Mouse (Mus musculus) forebrain, embryonic 13.5 days (tissue): ENCODE results near the gene Lnx2. TPM values are rescaled to one million over a fixed set of nuclear protein-coding genes. Genes with fewer than 3 reads are reported as not detected.

Source experiments
- ATAC-seq: fragments of 200-750 bp; cut with Nextera tagmentation; 2 replicates; pipeline ENCODE4 v1.8.0; 2017
- H3K27ac ChIP-seq: fragments of 300-500 bp; sonication (generic); 2 replicates; pipeline ENCODE4 v1.5.1; 2015; ENCODE audit warnings: inconsistent platforms, mild to moderate bottlenecking, moderate library complexity
- H3K27me3 ChIP-seq: fragments of 300-500 bp; sonication (generic); 2 replicates; pipeline ENCODE4 v1.6.1; 2015; ENCODE audit warnings: mild to moderate bottlenecking, inconsistent platforms
- H3K36me3 ChIP-seq: fragments of 300-500 bp; sonication (generic); 2 replicates; pipeline ENCODE4 v1.6.1; 2015; ENCODE audit warnings: mild to moderate bottlenecking, inconsistent platforms; ENCODE audit not compliant: poor library complexity, severe bottlenecking
- H3K4me1 ChIP-seq: fragments of 300-500 bp; sonication (generic); 2 replicates; pipeline ENCODE4 v1.6.1; 2015; ENCODE audit warnings: inconsistent platforms
- H3K4me2 ChIP-seq: fragments of 300-500 bp; sonication (generic); 2 replicates; pipeline ENCODE4 v1.6.1; 2015; ENCODE audit warnings: inconsistent platforms, mild to moderate bottlenecking, moderate library complexity
- H3K4me3 ChIP-seq: fragments of 300-500 bp; sonication (generic); 2 replicates; pipeline ENCODE4 v1.5.1; 2015; ENCODE audit warnings: mild to moderate bottlenecking, inconsistent platforms
- H3K9ac ChIP-seq: fragments of 300-500 bp; sonication (generic); 2 replicates; pipeline ENCODE4 v1.6.1; 2015; ENCODE audit warnings: mild to moderate bottlenecking, inconsistent platforms
- H3K9me3 ChIP-seq: fragments of 300-500 bp; sonication (generic); replicated peaks from 2 replicates; pipeline ENCODE4 v1.6.1; 2016; ENCODE audit warnings: inconsistent platforms
- WGBS: fragments of 180-500 bp; shearing (Covaris S2); methylation state at CpG from one replicate; pipeline ENCODE4 v1.1.7; 2015; 5-methylcytosine and 5-hydroxymethylcytosine counted together
- polyA plus RNA-seq: library from polyadenylated mRNA; unstranded; fragments of >200 nt; fragmentation: Nextera tagmentation; extraction: Ambion mirVana; gene quantifications from 2 replicates; pipeline ENCODE4 v1.2.1, GENCODE M21; 2015

The Lnx2 gene
- polyA plus RNA-seq, 1 experiment from 2014 or later: 5.6 TPM

DNA sequence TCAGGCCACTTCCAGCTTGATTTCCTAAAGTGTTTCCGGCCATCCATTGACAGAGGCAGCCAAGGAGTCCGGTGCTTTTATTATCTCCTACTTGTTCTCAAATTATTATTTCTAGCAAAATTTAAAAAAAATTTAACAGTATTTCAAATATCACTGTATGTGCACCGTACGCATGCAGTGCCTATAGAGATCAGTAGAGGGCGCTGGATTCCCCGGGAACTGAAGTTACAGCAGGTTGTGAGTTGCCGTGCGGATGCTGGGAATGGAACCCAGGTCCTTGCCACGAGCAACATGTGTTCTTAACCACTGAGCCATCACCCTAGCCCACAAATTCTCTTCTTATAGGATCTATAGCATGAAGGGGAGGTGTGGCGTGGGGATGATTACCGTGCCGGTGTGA, 77.6 kb downstream of the Lnx2 start:
- Histone ChIP-seq H3K4me1 (no peaks in the 10 kb centered on the region), H3K9ac (no peak overlapping the region), H3K9me3 (peaks cover 5% of the 10 kb centered on the region; the same call in 1 of the 2 replicates), H3K4me2 (no peak overlapping the region), H3K27me3 (no peaks in the 10 kb centered on the region), H3K27ac (no peak overlapping the region), H3K4me3 (no peak overlapping the region), H3K36me3 (no peaks in the 10 kb centered on the region)
- WGBS: 92% methylated on average over 12 of the region's 12 CpGs
- ATAC-seq: no peak

DNA sequence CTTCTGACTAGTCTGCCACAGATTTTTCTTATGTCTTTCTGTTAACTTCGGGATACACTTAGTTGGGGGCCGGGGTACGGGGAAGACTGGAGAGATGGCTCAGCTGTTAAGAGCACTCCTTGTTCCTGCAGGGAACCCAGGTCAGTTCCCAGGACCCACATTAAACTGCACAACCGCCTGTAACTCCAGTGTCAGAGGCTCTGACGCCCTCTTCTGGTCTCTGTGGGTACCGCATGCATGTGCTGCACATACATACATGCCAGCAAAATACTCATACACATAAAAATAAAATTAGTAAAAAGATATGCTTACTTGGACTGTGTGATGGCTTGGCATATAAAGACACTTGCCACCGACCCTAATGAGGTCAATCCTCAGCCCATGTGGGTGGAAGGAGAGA, 79.6 kb downstream of the Lnx2 start:
- H3K36me3 ChIP-seq: no peaks in the 10 kb centered on the region
- WGBS: 81% methylated on average over 7 of the region's 7 CpGs
- no peak overlapping the region for H3K27ac ChIP-seq
- H3K27me3 ChIP-seq: peaks cover 7% of the 10 kb centered on the region; the same call in 1 of the 2 replicates
- H3K4me3 ChIP-seq: no peak overlapping the region
- H3K9ac ChIP-seq: no peak overlapping the region
- no peak for ATAC-seq
- no peaks in the 10 kb centered on the region for H3K4me1 ChIP-seq
- H3K9me3 ChIP-seq: no peaks in the 10 kb centered on the region
- H3K4me2 ChIP-seq: no peak overlapping the region

GRCm38 (mm10) chr5:146994973-146995372, 81.4 kb downstream of the Lnx2 start:
- no peak for ATAC-seq
- WGBS: 74% methylated on average over 6 of the region's 6 CpGs
- Histone ChIP-seq H3K9me3 (no peaks in the 10 kb centered on the region), H3K27me3 (peaks cover 15% of the 10 kb centered on the region; the same call in 1 of the 2 replicates), H3K4me1 (no peaks in the 10 kb centered on the region), H3K4me3 (no peak overlapping the region), H3K9ac (no peak overlapping the region), H3K36me3 (no peaks in the 10 kb centered on the region), H3K4me2 (no peak overlapping the region), H3K27ac (no peak overlapping the region)

DNA sequence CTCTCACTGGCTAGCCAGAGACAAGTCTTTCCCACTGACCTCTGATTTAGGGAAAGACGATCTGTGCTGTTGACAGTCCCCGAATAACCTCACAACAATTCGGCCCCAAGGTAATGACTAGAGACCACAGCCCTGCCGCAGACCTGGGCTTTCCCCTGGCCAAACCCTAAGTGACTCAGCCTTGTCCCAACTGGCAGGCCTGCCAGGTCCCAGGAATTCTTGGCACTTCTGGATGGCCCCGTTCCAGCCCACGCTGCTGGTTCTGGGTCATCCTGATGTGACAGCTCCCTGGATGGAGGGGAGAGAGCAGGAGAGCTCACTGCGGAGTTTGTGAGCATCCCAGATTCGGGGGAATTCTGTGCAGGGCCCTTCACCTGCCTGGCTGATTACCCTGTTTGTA, 82.9 kb downstream of the Lnx2 start:
- no peak overlapping the region for H3K27ac ChIP-seq
- H3K9ac ChIP-seq: no peak overlapping the region
- no peak for ATAC-seq
- H3K9me3 ChIP-seq: no peaks in the 10 kb centered on the region
- 72% methylated on average over 8 of the region's 8 CpGs for WGBS
- H3K4me1 ChIP-seq: no peaks in the 10 kb centered on the region
- H3K4me2 ChIP-seq: no peak overlapping the region
- H3K27me3 ChIP-seq: peaks cover 15% of the 10 kb centered on the region
- H3K4me3 ChIP-seq: no peak overlapping the region
- H3K36me3 ChIP-seq: no peaks in the 10 kb centered on the region

DNA sequence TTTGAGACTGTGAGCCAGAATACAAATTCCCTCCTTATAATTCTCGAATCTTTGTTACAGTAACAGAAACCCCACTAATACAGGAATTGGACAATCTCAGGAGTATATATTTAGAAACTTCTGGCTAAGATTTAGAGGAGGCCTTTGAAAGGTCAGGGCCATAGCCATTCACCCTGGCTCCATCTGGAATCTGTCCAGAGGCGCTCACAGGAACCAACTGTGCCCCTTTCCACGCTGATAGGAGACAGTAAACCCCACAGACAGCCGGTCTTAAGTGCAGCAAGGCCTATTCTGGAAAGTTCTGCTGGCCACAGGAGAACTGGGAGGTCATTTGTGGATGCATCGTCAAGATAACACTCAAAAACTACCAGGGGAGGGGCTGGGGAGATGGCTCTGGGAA, 87.3 kb downstream of the Lnx2 start:
- Histone ChIP-seq H3K36me3 (no peaks in the 10 kb centered on the region), H3K9ac (no peak overlapping the region), H3K27me3 (peaks cover 31% of the 10 kb centered on the region), H3K9me3 (no peaks in the 10 kb centered on the region), H3K4me3 (no peak overlapping the region), H3K4me2 (no peak overlapping the region), H3K4me1 (peaks cover 13% of the 10 kb centered on the region), H3K27ac (no peak overlapping the region)
- ATAC-seq: no peak
- WGBS: 86% methylated on average over 5 of the region's 5 CpGs

DNA sequence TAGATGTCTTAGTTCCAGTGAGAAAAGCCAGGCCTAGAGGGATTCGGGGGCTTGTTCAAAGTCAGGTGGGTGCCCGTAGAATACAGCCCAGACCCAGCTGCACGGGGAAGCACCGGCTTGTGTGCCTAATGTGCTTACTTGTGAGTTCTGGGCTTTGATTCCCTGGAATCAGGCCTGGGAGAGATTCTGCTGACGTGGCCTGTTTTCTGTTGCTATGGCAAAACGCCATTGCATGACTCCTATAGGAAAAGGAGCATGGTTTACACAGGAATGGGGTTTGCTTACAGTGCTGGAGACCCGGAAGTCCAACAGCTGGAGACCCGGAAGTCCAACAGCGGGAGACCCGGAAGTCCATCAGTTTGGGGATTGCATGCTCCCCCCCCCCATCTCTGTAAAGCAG, 88.8 kb downstream of the Lnx2 start:
- WGBS: 87% methylated on average over 10 of the region's 10 CpGs

DNA sequence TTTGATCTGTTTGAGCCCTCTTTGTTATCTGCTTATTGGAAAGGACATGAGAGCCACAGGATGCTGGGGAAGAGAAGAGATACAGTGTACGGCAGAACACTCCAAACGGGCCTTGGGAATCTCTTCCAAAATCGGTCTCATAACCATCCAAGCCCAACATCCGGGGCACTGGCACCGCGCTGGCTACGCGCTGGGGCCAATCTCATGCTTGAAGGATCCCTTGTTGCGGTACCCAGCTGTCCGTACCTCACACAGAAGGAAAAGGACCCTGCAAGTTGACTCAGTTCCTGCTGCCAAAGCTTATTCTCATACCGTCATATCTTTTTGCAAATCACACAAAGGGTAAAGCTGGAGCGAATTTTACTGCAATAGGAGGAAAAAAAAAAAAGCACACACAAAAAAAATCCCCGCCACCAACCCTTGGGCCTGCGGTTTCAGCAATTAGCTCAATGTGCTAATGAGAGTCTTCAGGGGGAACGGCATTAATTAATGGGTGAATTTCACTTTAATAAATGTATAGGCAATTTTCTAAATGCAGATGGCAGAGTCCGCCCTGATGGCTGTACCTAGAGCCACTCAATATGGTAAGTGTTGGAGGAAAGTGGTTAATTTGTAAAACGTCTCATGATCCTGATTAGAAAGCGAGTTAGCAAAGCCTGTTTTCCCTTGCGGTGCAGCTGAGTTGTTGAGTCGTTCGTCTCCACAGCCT, 90.5 kb downstream of the Lnx2 start:
- H3K4me1 ChIP-seq: peaks cover 13% of the 10 kb centered on the region
- H3K9ac ChIP-seq: peak overlapping the region; percentile 1; the same call in 1 of the 2 replicates
- H3K4me3 ChIP-seq: no peak overlapping the region
- 30% methylated on average over 21 of the region's 21 CpGs for WGBS
- peaks cover 51% of the 10 kb centered on the region for H3K27me3 ChIP-seq
- H3K36me3 ChIP-seq: no peaks in the 10 kb centered on the region
- H3K27ac ChIP-seq: peak overlapping the region; percentile 63
- peak; percentile 66 for ATAC-seq
- peak overlapping the region; percentile 45 for H3K4me2 ChIP-seq
- no peaks in the 10 kb centered on the region for H3K9me3 ChIP-seq

More for the DNA sequence above, 88.8 kb downstream of the Lnx2 start:
- H3K9ac ChIP-seq: no peak overlapping the region
- peaks cover 13% of the 10 kb centered on the region for H3K4me1 ChIP-seq
- no peak overlapping the region for H3K27ac ChIP-seq
- H3K4me3 ChIP-seq: no peak overlapping the region
- H3K9me3 ChIP-seq: no peaks in the 10 kb centered on the region
- H3K4me2 ChIP-seq: no peak overlapping the region
- ATAC-seq: no peak
- no peaks in the 10 kb centered on the region for H3K36me3 ChIP-seq
- H3K27me3 ChIP-seq: peaks cover 38% of the 10 kb centered on the region

DNA sequence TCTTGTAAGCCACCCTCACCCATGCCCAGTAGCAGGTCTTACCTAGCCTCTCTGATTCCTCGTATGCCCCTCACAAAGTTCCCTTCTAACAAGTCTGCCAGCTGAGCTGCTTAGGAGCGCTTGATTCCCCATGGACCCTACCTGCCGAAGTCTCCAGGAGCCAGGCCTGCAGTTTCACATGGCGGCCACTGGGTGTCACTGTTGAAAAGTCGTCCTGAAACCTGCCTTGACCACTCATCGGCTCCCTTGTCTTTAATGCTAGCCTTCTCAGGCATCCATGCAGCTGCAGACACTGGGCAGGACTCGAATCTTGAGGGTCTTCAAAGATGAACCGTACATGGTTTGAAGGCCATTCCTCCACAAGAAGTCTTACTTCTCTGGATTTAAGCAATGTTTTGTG, 93.2 kb downstream of the Lnx2 start:
- no peak overlapping the region for H3K9ac ChIP-seq
- no peaks in the 10 kb centered on the region for H3K9me3 ChIP-seq
- ATAC-seq: 0 out of 2 replicates have a peak, but pooled peaks have one; percentile 44
- H3K27me3 ChIP-seq: peaks cover 51% of the 10 kb centered on the region
- H3K4me2 ChIP-seq: no peak overlapping the region
- H3K4me1 ChIP-seq: peaks cover 13% of the 10 kb centered on the region
- no peak overlapping the region for H3K27ac ChIP-seq
- 9% methylated on average over 8 of the region's 8 CpGs for WGBS
- H3K4me3 ChIP-seq: no peak overlapping the region
- H3K36me3 ChIP-seq: no peaks in the 10 kb centered on the region

DNA sequence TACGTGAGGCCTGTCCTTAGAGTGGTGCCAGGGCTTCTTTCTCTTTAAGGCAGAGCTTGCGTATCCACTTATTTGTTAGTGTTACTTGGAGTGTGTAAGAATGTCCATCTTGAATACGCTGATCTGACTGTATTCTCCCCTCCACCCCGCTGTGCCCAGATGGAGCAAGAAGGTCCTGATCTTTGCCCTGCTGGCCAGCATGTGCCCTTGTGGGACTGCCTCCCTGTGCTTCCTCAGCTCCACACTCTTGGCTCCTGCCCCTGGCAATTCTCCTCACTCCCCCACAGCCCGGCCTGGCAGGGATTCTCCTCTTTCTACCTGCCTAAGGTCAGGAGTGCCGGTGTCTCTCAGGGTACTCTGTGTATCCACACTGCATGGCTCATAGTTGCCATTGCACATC, 95.0 kb downstream of the Lnx2 start:
- H3K27me3 ChIP-seq: peaks cover 51% of the 10 kb centered on the region
- no peaks in the 10 kb centered on the region for H3K36me3 ChIP-seq
- H3K27ac ChIP-seq: no peak overlapping the region
- H3K9me3 ChIP-seq: no peaks in the 10 kb centered on the region
- no peak for ATAC-seq
- no peak overlapping the region for H3K9ac ChIP-seq
- no peak overlapping the region for H3K4me3 ChIP-seq
- H3K4me1 ChIP-seq: peaks cover 9% of the 10 kb centered on the region
- no peak overlapping the region for H3K4me2 ChIP-seq
- 83% methylated on average over 6 of the region's 6 CpGs for WGBS

DNA sequence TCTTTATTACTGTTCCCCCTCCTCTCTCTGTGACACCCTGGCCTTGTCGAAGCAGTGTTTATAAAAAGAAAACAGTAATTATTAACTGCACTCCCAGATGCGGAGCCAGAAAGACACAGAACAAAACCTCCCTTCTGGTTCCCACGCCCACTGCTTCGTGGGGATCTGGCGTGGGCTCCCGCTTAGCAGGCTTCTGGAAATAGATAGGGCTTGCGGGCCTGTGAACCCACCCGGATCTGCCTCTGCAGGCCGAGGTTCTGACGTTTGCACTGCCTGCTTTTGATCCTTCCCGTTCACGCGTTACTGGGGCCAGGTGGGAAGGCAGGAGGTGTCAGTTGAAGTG, 101.6 kb downstream of the Lnx2 start:
- WGBS: 72% methylated on average over 13 of the region's 13 CpGs
- H3K4me1 ChIP-seq: no peaks in the 10 kb centered on the region
- ATAC-seq: no peak
- H3K4me2 ChIP-seq: no peak overlapping the region
- no peaks in the 10 kb centered on the region for H3K36me3 ChIP-seq
- no peaks in the 10 kb centered on the region for H3K9me3 ChIP-seq
- peaks cover 22% of the 10 kb centered on the region for H3K27me3 ChIP-seq
- no peak overlapping the region for H3K27ac ChIP-seq
- no peak overlapping the region for H3K4me3 ChIP-seq
- H3K9ac ChIP-seq: no peak overlapping the region

DNA sequence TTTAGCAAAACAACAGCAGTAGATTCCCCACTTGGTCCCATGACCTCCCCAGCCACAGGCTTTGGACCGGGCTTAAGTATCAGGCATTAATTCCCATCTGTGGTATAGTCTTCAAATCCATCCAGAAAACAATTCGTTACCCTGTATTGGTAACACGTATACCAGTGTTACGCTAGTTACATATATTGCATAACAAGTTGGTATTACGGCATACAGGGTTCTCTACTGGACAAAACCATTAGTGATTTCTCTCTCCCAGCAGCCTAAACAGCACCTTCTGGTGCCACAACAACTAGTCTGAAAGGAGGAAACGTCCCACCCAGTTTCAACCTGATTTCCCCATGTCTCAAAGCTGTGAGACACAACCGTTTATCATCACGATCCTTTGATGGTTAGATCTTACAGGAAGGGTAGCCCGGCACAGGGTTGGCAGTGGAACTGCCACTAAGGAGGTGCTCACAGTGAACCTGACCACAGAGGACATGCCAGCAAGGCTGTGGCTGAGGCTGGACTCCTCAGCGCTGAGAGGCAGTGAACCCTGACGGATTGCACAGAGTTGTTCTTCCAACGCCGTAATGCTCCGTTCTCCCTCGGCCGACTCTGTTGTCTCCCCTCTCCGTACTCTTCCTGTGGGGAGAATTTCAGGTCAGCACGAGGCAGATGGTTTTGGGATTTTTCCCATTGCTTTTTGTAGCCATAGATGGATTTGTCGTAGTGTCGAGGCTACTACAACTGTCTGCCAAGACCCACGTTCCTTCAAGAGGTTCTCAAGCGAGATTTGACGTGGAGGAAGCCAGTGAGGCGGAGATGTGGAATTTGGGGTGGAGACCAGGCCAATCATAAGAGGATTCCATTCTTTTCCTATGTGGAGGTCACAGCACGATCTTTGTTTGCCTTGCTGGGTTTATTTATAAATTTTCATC, 102.3 kb downstream of the Lnx2 start:
- H3K9me3 ChIP-seq: no peaks in the 10 kb centered on the region
- peaks cover 22% of the 10 kb centered on the region for H3K27me3 ChIP-seq
- no peaks in the 10 kb centered on the region for H3K36me3 ChIP-seq
- H3K27ac ChIP-seq: no peak overlapping the region
- no peak overlapping the region for H3K4me3 ChIP-seq
- H3K4me1 ChIP-seq: peaks cover 5% of the 10 kb centered on the region
- no peak for ATAC-seq
- WGBS: 87% methylated on average over 25 of the region's 25 CpGs
- no peak overlapping the region for H3K4me2 ChIP-seq
- H3K9ac ChIP-seq: no peak overlapping the region

DNA sequence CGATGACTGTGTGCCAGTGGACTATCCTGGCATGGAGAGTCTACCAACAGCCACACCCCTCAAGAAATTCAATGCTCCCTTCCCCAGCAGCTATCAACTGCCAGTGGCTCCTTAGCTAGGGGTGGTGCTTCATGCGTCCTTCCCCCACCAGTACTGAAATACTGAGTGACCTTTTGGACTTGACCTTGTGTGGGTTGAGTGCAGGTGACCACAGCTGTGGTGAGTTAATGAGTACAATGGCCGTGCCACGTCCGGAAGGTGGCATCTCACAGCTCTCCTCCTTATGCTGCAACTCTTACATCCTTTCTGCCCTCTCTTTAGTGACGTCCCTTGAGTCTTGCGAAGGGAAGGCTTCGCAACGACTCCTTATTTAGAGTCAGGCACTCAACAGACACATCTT, 103.0 kb downstream of the Lnx2 start:
- WGBS: 92% methylated on average over 9 of the region's 9 CpGs
- no peaks in the 10 kb centered on the region for H3K9me3 ChIP-seq
- H3K9ac ChIP-seq: no peak overlapping the region
- H3K27me3 ChIP-seq: peaks cover 22% of the 10 kb centered on the region
- H3K36me3 ChIP-seq: no peaks in the 10 kb centered on the region
- H3K27ac ChIP-seq: no peak overlapping the region
- H3K4me2 ChIP-seq: no peak overlapping the region
- peaks cover 11% of the 10 kb centered on the region for H3K4me1 ChIP-seq
- no peak for ATAC-seq
- H3K4me3 ChIP-seq: no peak overlapping the region
